Mouse (Mus musculus) ES-Bruce4 (cell line): ENCODE results near the gene Als2cr12. TPM values are rescaled to one million over a fixed set of nuclear protein-coding genes. Genes with fewer than 3 reads are reported as not detected.

Source experiments
- H3K27ac ChIP-seq: 2 replicates; pipeline ENCODE4 v1.5.1; 2012; ENCODE audit warnings: low read length, inconsistent platforms; ENCODE audit not compliant: insufficient read depth
- H3K27me3 ChIP-seq: 2 replicates; pipeline ENCODE4 v1.6.1; 2012; ENCODE audit warnings: mild to moderate bottlenecking, low read length, inconsistent platforms; ENCODE audit not compliant: control insufficient read depth, poor library complexity, insufficient read depth, severe bottlenecking
- H3K36me3 ChIP-seq: 2 replicates; pipeline ENCODE4 v1.6.1; 2012; ENCODE audit warnings: inconsistent platforms, mild to moderate bottlenecking, low read length, moderate library complexity; ENCODE audit not compliant: control insufficient read depth, poor library complexity, insufficient read depth, severe bottlenecking
- H3K4me1 ChIP-seq: one replicate; pipeline ENCODE4 v1.8.1; 2011; ENCODE audit warnings: low read length; ENCODE audit not compliant: control insufficient read depth, insufficient read depth
- H3K4me3 ChIP-seq: 2 replicates; pipeline ENCODE4 v1.5.1; 2011; ENCODE audit warnings: low read depth, mild to moderate bottlenecking, low read length
- H3K9ac ChIP-seq: 2 replicates; pipeline ENCODE4 v1.6.1; 2012; ENCODE audit warnings: low read depth, mild to moderate bottlenecking, inconsistent platforms; ENCODE audit not compliant: poor library complexity, severe bottlenecking
- H3K9me3 ChIP-seq: replicated peaks from 2 replicates; pipeline ENCODE4 v1.6.1; 2012; ENCODE audit warnings: mild to moderate bottlenecking, low read length, inconsistent platforms; ENCODE audit not compliant: control insufficient read depth, poor library complexity, insufficient read depth, severe bottlenecking
- CTCF ChIP-seq: IDR thresholded peaks from one replicate; pipeline ENCODE4 v1.8.1; 2011; ENCODE audit warnings: low read depth, low read length
- EP300 ChIP-seq: IDR thresholded peaks from 2 replicates; pipeline ENCODE4 v1.6.1; 2011; ENCODE audit warnings: low read depth, low read length; ENCODE audit not compliant: insufficient read depth
- POLR2A ChIP-seq: IDR thresholded peaks from one replicate; pipeline ENCODE4 v1.8.1; 2011; ENCODE audit warnings: low read length; ENCODE audit not compliant: insufficient read depth
- polyA plus RNA-seq: library from polyadenylated mRNA; stranded (reverse); fragments of >200 nt; gene quantifications from 2 replicates; pipeline ENCODE4 v1.2.4, GENCODE M21; 2011; ENCODE audit warnings: low read depth; ENCODE audit not compliant: missing spikeins, insufficient read depth, insufficient read length

Gene Als2cr12
- polyA plus RNA-seq, 1 experiment, result not detected

DNA sequence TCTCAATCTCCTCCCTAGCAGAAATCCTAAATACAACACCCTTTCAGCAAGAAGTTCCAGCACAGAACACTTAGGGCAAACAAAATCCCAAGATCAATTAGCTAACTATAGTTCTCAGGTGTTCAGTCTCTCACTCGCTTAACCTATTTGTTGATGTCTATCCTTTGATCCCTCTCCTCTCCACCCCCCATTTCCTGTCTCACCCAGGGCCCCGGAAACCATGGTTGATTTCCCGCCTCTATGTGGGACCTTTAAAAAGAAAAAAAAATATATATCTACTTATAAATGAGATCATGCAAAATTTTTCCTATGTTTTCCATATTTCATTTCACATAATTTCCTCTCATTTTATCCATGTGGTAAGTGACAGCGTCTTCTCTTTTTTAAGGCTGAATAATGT lies 25.2 kb upstream of the Als2cr12 start:
- TF ChIP-seq EP300 (no peak), POLR2A (no peak), CTCF (no peak)
- Histone ChIP-seq H3K9me3 (peaks cover 13% of the 10 kb centered on the region), H3K27ac (no peak overlapping the region), H3K36me3 (no peaks in the 10 kb centered on the region), H3K9ac (no peak overlapping the region), H3K4me1 (no peaks in the 10 kb centered on the region), H3K4me3 (no peak overlapping the region), H3K27me3 (no peaks in the 10 kb centered on the region)

DNA sequence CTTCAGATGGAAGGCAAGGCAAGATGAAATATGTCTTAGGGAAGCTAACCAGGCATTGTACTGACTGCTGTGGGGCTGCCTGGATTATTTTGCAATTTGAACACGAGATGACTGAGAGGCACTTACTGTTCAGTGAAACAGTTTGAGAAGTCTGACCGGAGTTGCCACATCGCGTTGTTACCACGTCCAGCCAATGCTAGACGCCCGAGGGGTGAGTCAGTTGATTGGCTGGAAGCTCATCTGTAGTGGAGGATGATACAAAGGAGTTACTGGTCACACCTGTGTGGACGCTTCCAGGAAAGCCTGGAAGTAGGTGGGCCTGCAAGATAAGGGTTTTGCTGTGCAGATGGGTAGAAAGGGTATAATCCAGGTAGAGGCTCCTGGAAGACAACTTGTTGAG lies 24.3 kb upstream of the Als2cr12 start:
- H3K36me3 ChIP-seq, result no peaks in the 10 kb centered on the region
- TF ChIP-seq EP300 (no peak), CTCF (no peak), POLR2A (no peak)
- H3K4me1 ChIP-seq, result no peaks in the 10 kb centered on the region
- no peak overlapping the region for H3K27ac ChIP-seq
- H3K9ac ChIP-seq, result no peak overlapping the region
- no peaks in the 10 kb centered on the region for H3K27me3 ChIP-seq
- H3K9me3 ChIP-seq, result peaks cover 16% of the 10 kb centered on the region
- H3K4me3 ChIP-seq, result no peak overlapping the region

DNA sequence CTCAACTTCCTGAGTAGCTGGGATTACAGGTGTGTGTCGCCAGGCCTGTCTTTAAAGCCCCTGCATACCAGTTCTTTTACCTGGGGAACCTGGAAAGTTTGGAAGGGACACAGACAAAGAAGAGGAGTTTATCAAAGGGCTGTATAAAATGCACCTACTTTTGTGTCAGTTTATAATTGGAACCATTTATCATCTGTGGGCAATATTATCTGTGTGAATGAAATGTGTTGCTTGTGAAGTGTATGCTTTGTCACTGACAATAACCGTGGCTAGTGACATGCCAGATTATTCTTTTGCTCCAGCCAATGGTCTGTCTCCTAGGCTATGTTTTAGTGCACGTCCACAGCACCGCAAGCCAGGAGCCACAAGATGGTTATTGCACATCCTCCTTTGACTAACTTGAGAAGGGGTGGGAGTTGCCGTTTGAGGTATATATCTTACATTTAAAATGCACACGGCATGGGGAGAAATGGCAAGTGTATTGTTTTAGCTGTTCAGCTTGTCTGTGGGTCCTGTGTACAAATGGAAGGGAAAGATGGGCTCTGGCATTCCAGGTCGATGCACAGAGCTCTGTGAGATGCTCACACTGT lies 23.7 kb upstream of the Als2cr12 start:
- Histone ChIP-seq H3K4me1 (no peaks in the 10 kb centered on the region), H3K36me3 (no peaks in the 10 kb centered on the region), H3K27ac (no peak overlapping the region), H3K27me3 (no peaks in the 10 kb centered on the region), H3K9me3 (peaks cover 16% of the 10 kb centered on the region), H3K4me3 (no peak overlapping the region), H3K9ac (no peak overlapping the region)
- no peak for TF ChIP-seq POLR2A
- no peak for TF ChIP-seq EP300
- no peak for TF ChIP-seq CTCF

DNA sequence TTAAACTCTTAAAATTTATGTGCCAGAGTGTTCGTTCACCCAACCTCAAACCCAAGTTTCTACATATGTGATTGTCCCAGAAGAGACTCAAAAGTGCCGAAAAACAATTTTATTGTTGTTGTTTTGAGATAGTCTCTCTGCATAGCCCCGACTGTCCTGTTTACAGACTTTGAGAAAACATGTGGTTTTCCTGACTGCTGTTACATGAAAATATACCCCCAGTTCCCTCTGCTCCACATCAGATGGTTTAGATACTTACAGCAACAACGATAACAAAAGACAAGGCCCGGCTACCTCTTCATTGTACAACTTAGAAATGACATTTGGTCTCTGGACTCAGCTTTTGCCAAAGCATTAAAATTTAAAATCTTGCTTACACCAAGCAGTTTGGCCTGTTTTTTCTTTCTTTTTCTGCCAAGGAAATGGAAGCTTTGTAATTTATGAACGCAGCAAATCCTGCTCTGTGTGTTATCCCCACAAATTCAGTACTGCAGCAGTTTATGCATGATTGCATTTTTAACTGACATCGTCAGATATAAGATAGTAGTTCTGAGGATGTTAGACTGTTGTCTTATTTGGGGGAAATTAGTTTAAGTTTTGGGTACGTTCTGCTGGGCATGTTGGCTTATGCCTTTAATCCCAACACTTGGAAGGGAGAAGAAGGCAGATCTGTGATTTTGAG lies 21.9 kb upstream of the Als2cr12 start:
- Histone ChIP-seq H3K27ac (no peak overlapping the region), H3K9me3 (peaks cover 16% of the 10 kb centered on the region), H3K9ac (no peak overlapping the region), H3K36me3 (no peaks in the 10 kb centered on the region), H3K4me3 (no peak overlapping the region), H3K4me1 (peaks cover 2% of the 10 kb centered on the region), H3K27me3 (no peaks in the 10 kb centered on the region)
- no peak for TF ChIP-seq CTCF
- TF ChIP-seq EP300, result no peak
- TF ChIP-seq POLR2A, result no peak

DNA sequence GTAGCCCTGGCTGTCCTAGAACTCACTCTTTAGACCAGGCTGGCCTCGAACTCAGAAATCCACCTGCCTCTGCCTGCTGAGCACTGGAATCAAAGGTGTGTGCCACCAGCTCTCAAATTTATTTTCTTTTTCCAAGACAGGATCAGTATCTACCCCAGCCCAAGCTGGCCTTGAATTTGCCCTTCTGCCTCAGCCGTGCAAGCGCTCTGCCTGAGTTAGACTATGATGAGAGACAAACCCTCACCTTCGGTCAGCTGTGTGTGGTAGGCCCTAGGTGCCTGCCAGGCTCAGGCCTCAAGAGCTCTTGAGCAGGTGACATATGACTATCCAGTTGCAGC lies 21.1 kb upstream of the Als2cr12 start:
- TF ChIP-seq POLR2A (no peak), CTCF (no peak), EP300 (no peak)
- Histone ChIP-seq H3K9me3 (peaks cover 16% of the 10 kb centered on the region), H3K9ac (no peak overlapping the region), H3K4me1 (peaks cover 2% of the 10 kb centered on the region), H3K27ac (no peak overlapping the region), H3K27me3 (no peaks in the 10 kb centered on the region), H3K4me3 (no peak overlapping the region), H3K36me3 (no peaks in the 10 kb centered on the region)

DNA sequence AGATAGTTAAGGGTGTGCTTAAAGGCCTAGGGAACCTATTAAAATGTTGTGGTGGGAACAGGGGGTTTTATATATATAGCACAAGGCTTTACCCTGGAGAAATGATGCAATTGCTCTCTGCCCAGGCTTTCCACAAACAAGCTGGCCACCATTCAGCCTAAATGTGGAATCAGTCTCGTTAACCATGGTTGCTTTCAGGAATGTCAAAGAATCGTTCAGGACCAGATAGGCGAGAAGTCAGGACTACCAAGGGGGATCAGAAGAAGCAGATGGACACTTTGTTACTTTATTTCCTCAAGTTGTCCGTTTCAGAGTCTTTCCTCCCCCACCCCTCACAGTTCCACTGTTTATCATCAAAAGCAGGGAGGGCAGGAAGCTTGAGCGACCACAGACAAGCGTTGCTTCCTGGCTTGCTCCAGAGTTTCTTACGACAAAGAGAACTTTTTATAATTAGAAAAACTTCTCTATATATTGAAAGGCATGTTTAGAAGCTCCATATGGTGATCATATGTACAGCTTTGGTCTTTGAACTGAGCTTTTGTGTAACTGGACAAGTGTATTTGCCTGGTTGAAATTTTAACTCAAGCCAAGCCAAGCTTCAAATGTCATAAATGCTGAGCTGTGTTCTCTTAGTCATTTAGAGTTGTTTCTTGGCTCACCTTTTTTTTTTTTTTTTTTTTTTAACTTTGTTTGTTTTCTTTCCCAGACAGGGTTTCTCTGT lies 20.5 kb upstream of the Als2cr12 start:
- H3K4me1 ChIP-seq, result peaks cover 2% of the 10 kb centered on the region
- H3K27me3 ChIP-seq, result no peaks in the 10 kb centered on the region
- peaks cover 16% of the 10 kb centered on the region for H3K9me3 ChIP-seq
- TF ChIP-seq POLR2A (no peak), EP300 (no peak), CTCF (no peak)
- H3K9ac ChIP-seq, result no peak overlapping the region
- no peaks in the 10 kb centered on the region for H3K36me3 ChIP-seq
- no peak overlapping the region for H3K4me3 ChIP-seq
- H3K27ac ChIP-seq, result no peak overlapping the region
